Mouse (Mus musculus): ENCODE results near the gene Wbp2nl. TPM values are rescaled to one million over a fixed set of nuclear protein-coding genes. Genes with fewer than 3 reads are reported as not detected.

The Wbp2nl gene
- total and polyA plus RNA-seq, 3 experiments: not detected

DNA sequence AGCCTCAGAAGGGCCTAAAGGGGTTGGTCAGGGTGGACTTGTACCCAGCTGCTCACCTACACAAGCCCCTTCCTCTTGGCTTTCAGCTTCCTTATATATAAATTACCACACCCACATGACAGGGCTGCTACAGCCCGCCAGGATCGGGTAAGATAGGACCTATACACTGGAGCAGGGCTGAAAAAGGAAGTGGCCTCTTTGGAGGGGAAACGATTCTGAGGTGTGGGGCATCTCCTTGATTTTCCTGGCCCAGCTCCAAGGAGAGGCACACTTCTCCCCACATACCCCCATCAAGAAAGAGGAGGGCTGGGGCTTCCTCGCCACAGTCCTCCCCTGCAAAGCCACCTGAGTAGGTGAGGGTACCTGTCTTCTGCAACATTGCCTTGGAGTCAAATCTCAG is 39.1 kb downstream of the Wbp2nl start:
- dilution Hi-C loops (cut with MboI; ENCODE audit: extremely low pct_ligation_motif_present, extremely low pct_unique_long_range_greater_than_20kb, low sequenced_read_pairs): no loop called here

GRCm38 (mm10) chr15:82338593-82339112 is 39.9 kb downstream of the Wbp2nl start, which contains the start of the genes Naga, Pheta2 and Smdt1:
Gene Naga, minus strand, starts transcription at chr15:82338925.
Gene Pheta2, plus strand, starts transcription at chr15:82338942.
Gene Smdt1, plus strand, starts transcription at chr15:82338959.
- Histone ChIP-seq H3K9me3 (replicated peaks; ENCODE audit: low read length) (no peaks in the 10 kb centered on the region), H3K36me3 (replicated peaks in 1 of 2; ENCODE audit: control insufficient read depth in 1 of 2, insufficient read depth in 1 of 2, low read length in 1 of 2) (peaks cover 25 to 34% of the 10 kb centered on the region in 2 experiments), H3K27ac (ENCODE audit: insufficient read depth, low read depth) (no peak within 1 kb of the TSS), H3K4me3 (replicated peaks in 1 of 3; ENCODE audit: low read depth in 2 of 3, low read length in 2 of 3, poor library complexity in 1 of 3) (peak within 1 kb of the TSS; percentile 71 to 98 (median 78)), H3K4me1 (ENCODE audit: control insufficient read depth in 1 of 2, insufficient read depth in 2 of 2) (peaks cover 4 to 9% of the 10 kb centered on the region in 2 experiments; a peak in 3 of 4 replicates), H3K4me2 (ENCODE audit: insufficient read depth, low read depth, poor library complexity, severe bottlenecking) (peak within 1 kb of the TSS; percentile 93), H3K79me2 (replicated peaks; ENCODE audit: control insufficient read depth, extremely low read depth, insufficient read depth, poor library complexity, severe bottlenecking) (no peaks in the 10 kb centered on the region), H3K9ac (ENCODE audit: insufficient read depth, low read depth) (peak within 1 kb of the TSS; percentile 89), H3K27me3 (replicated peaks) (peaks cover 25% of the 10 kb centered on the region)
- dilution Hi-C loops (cut with MboI; ENCODE audit: extremely low pct_ligation_motif_present, extremely low pct_unique_long_range_greater_than_20kb, low sequenced_read_pairs) (no loop called here), in situ Hi-C loops (cut with MboI; ENCODE audit: low pct_ligation_motif_present, low pct_unique_long_range_greater_than_20kb, low sequenced_read_pairs) (no loop called here)
- peak; percentile 94 for DNase-seq (ENCODE audit: extremely low read depth)
- no peak for TF ChIP-seq SIN3A (IDR thresholded peaks at IDR 0.05; ENCODE audit: low read length)
- TF ChIP-seq NELFE (IDR thresholded peaks at IDR 0.05; ENCODE audit: low read depth, low read length): peak; percentile 72
- no peak for TF ChIP-seq MAFK (IDR thresholded peaks at IDR 0.05; ENCODE audit: insufficient replicate concordance, low read length)
- peak; percentile 83 for TF ChIP-seq BHLHE40 (IDR thresholded peaks at IDR 0.05; ENCODE audit: low read depth, low read length)
- TF ChIP-seq ZKSCAN1 (IDR thresholded peaks at IDR 0.05; ENCODE audit: borderline replicate concordance, low read depth, low read length): no peak
- no peak for TF ChIP-seq JUN (IDR thresholded peaks at IDR 0.05; ENCODE audit: insufficient read depth, low read depth, low read length)
- no peak for TF ChIP-seq GABPA (IDR thresholded peaks at IDR 0.05; ENCODE audit: insufficient replicate concordance, low read depth, low read length)
- TF ChIP-seq JUND (conservative IDR thresholded peaks at IDR 0.05; ENCODE audit: low read depth, low read length): no peak
- TF ChIP-seq UBTF (IDR thresholded peaks at IDR 0.05; ENCODE audit: low read depth, low read length): no peak
- no peak for TF ChIP-seq ZNF384 (IDR thresholded peaks at IDR 0.05; ENCODE audit: low read depth, low read length)
- TF ChIP-seq NRF1 (IDR thresholded peaks at IDR 0.05; ENCODE audit: low read depth, low read length): peak; percentile 60; the same call in 1 of the 2 replicates
- no peak for TF ChIP-seq RAD21 (IDR thresholded peaks at IDR 0.05; ENCODE audit: low read depth, low read length)
- no peak for TF ChIP-seq MYC (IDR thresholded peaks at IDR 0.05; ENCODE audit: low read depth, low read length)
- no peak for TF ChIP-seq KAT2A (IDR thresholded peaks at IDR 0.05; ENCODE audit: insufficient replicate concordance, low read length)
- TF ChIP-seq MXI1 (IDR thresholded peaks at IDR 0.05; ENCODE audit: low read depth, low read length): peak; percentile 80
- TF ChIP-seq MAZ (IDR thresholded peaks at IDR 0.05; ENCODE audit: low read depth, low read length): no peak; the same call in 1 of the 2 replicates
- TF ChIP-seq ELF1 (IDR thresholded peaks at IDR 0.05; ENCODE audit: low read depth, low read length): peak; percentile 55; the same call in 1 of the 2 replicates
- 0 out of 2 replicates have a peak, but pooled peaks have one; percentile 34 for TF ChIP-seq TBP (conservative IDR thresholded peaks at IDR 0.05; ENCODE audit: low read depth, low read length)
- no peak for TF ChIP-seq SMC3 (IDR thresholded peaks at IDR 0.05; ENCODE audit: low read depth, low read length)
- TF ChIP-seq CHD2 (IDR thresholded peaks at IDR 0.05; ENCODE audit: low read length): no peak
- no peak for TF ChIP-seq ZC3H11A (IDR thresholded peaks at IDR 0.05; ENCODE audit: low read depth, low read length)
- peak; percentile 28; the same call in 1 of the 2 replicates for TF ChIP-seq ZMIZ1 (IDR thresholded peaks at IDR 0.05; ENCODE audit: low read depth, low read length)
- no peak for TF ChIP-seq MEF2A (IDR thresholded peaks at IDR 0.05; ENCODE audit: borderline replicate concordance, low read depth, low read length)
- peak; percentile 46; the same call in 1 of the 2 replicates for TF ChIP-seq MAX (IDR thresholded peaks at IDR 0.05; ENCODE audit: low read length)
- TF ChIP-seq POLR2A (IDR thresholded peaks at IDR 0.05; ENCODE audit: low read depth, low read length): peak; percentile 74
- no peak for TF ChIP-seq RCOR1 (conservative IDR thresholded peaks at IDR 0.05; ENCODE audit: low read depth, low read length)

More for the DNA sequence above, 39.1 kb downstream of the Wbp2nl start:
- TF ChIP-seq NRF1 (IDR thresholded peaks at IDR 0.05; ENCODE audit: low read depth, low read length) (no peak), SIN3A (IDR thresholded peaks at IDR 0.05; ENCODE audit: low read length) (no peak), TCF12 (IDR thresholded peaks at IDR 0.05; ENCODE audit: low read depth, low read length) (no peak), CTCF (conservative IDR thresholded peaks at IDR 0.05 in 1 of 2, IDR thresholded peaks at IDR 0.05 in 1 of 2; ENCODE audit: low read depth in 2 of 2, low read length in 2 of 2) (no peak), EP300 (IDR thresholded peaks at IDR 0.05; ENCODE audit: low read length) (no peak), RCOR1 (conservative IDR thresholded peaks at IDR 0.05; ENCODE audit: low read depth, low read length) (no peak), UBTF (IDR thresholded peaks at IDR 0.05; ENCODE audit: low read depth, low read length) (no peak), CHD2 (IDR thresholded peaks at IDR 0.05; ENCODE audit: low read length) (no peak), POLR2AphosphoS2 (IDR thresholded peaks at IDR 0.05; ENCODE audit: low read depth, low read length) (no peak), E2F4 (IDR thresholded peaks at IDR 0.05; ENCODE audit: insufficient replicate concordance, low read depth, low read length) (no peak), ZNF384 (IDR thresholded peaks at IDR 0.05; ENCODE audit: low read depth, low read length) (no peak), POLR2A (IDR thresholded peaks at IDR 0.05; ENCODE audit: low read depth, low read length) (no peak), MAFK (IDR thresholded peaks at IDR 0.05; ENCODE audit: insufficient replicate concordance, low read length) (no peak), MXI1 (IDR thresholded peaks at IDR 0.05; ENCODE audit: low read depth, low read length) (no peak), GABPA (IDR thresholded peaks at IDR 0.05; ENCODE audit: insufficient replicate concordance, low read depth, low read length) (no peak), HCFC1 (IDR thresholded peaks at IDR 0.05; ENCODE audit: low read depth, low read length) (no peak), IRF4 (IDR thresholded peaks at IDR 0.05; ENCODE audit: low read depth, low read length) (no peak)
- H3K27ac ChIP-seq (ENCODE audit: insufficient read depth, low read depth): no peak overlapping the region
- no peak for DNase-seq (ENCODE audit: extremely low read depth)
- H3K9me3 ChIP-seq (replicated peaks; ENCODE audit: low read length): no peaks in the 10 kb centered on the region
- peaks cover 20% of the 10 kb centered on the region for H3K27me3 ChIP-seq (replicated peaks)
- peak overlapping the region; percentile 89 for H3K9ac ChIP-seq (ENCODE audit: insufficient read depth, low read depth)
- H3K4me1 ChIP-seq (ENCODE audit: control insufficient read depth in 1 of 2, insufficient read depth in 2 of 2): peaks cover 4 to 9% of the 10 kb centered on the region in 2 experiments; a peak in 3 of 4 replicates
- H3K4me3 ChIP-seq (replicated peaks in 1 of 3; ENCODE audit: low read depth in 2 of 3, low read length in 2 of 3, poor library complexity in 1 of 3): peak overlapping the region; percentile 71 to 98 (median 78)
- H3K36me3 ChIP-seq (replicated peaks in 1 of 2; ENCODE audit: control insufficient read depth in 1 of 2, insufficient read depth in 1 of 2, low read length in 1 of 2): peaks cover 25 to 39% of the 10 kb centered on the region in 2 experiments
- in situ Hi-C loops (cut with MboI; ENCODE audit: low pct_ligation_motif_present, low pct_unique_long_range_greater_than_20kb, low sequenced_read_pairs): no loop called here
- peak overlapping the region; percentile 93 for H3K4me2 ChIP-seq (ENCODE audit: insufficient read depth, low read depth, poor library complexity, severe bottlenecking)
- H3K79me2 ChIP-seq (replicated peaks; ENCODE audit: control insufficient read depth, extremely low read depth, insufficient read depth, poor library complexity, severe bottlenecking): no peaks in the 10 kb centered on the region
